Mouse (Mus musculus): ENCODE data around the gene Defb43. TPM values are rescaled to one million over a fixed set of nuclear protein-coding genes. Genes with fewer than 3 reads are reported as not detected.

Gene Defb43
- polyA plus RNA-seq, 1 experiment from 2014 or later = not detected

Other genes starting within 250 kb of the Defb43 start
- gene Wdfy2, start 174.1 kb upstream of the Defb43 start, polyA plus RNA-seq (2015; fragmentation: Nextera tagmentation; extraction: Ambion mirVana) = 4.0 and 4.2 TPM in 2 replicates
- gene Defb48, start 27.3 kb upstream of the Defb43 start, polyA plus RNA-seq (2015; fragmentation: Nextera tagmentation; extraction: Ambion mirVana) = not detected in 2 replicates
- gene Defb47, start 13.7 kb upstream of the Defb43 start, polyA plus RNA-seq (2015; fragmentation: Nextera tagmentation; extraction: Ambion mirVana) = not detected in 2 replicates
- gene Defb42, start 35.2 kb downstream of the Defb43 start, polyA plus RNA-seq (2015; fragmentation: Nextera tagmentation; extraction: Ambion mirVana) = 0.19 and 0.26 TPM in 2 replicates
- not detected in 2 replicates for gene Defb30, start 38.2 kb downstream of the Defb43 start, polyA plus RNA-seq (2015; fragmentation: Nextera tagmentation; extraction: Ambion mirVana)